Mouse (Mus musculus) neutrophil, adult 83 days (primary cell): ENCODE results near the gene Kif1c. TPM values are rescaled to one million over a fixed set of nuclear protein-coding genes. Genes with fewer than 3 reads are reported as not detected.

ENCODE experiments used
- total RNA-seq, 2 experiments: library from RNA; stranded (reverse); gene quantifications; one replicate each; pipeline ENCODE4 v1.2.4; 2023

Gene Kif1c
- 10 to 100 TPM; 25.3 to 29.9 TPM for total RNA-seq

DNA sequence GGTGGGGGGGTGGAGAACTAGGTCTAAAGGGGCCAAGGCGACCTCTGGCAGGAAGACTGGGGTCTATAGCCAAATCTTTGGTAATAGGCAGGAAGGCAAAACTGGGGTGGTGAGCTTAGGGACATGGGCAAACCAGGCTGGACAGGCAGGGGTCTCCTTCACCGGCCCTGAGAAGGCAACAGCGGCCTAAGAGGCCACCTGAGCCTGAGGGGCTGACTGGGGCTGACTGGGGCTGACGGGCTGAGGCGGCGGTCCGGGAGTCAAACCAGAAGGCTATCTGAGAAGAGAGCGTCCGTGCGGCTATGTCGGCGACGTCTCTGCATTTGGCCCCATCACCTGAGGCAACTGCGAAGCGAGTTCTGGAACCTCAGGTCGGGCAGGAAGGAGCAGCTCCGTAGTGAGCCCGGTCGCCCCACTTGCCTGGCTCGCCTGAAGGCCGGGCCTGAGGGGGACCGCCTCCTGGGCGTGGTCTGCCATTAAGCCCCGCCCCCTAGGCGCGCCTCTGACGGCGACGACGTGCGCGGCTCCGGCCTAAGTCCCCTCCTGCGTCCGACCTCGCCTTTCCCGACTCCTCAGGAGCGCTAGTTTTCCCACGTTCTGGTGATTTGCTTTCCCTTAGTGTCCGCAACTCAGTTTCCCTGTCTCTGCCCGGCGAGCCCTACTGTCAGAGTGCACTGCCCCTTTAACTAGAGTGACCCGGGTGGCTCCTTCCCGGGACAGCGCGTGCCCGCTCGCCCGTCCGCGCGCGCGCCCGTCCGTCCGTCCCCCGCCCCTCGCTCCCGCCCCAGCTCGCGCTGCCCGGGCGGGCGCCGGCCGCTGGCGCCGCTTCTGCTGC, at the start of gene Kif1c, which contains the start of gene Inca1:
Gene Kif1c (plus strand): TSS at position 827 of the 835 bp plus-strand sequence.
Gene Inca1 (minus strand): TSS at position 434 of the 835 bp plus-strand sequence.

GRCm38 (mm10) chr11:70654198-70654922, 46.0 kb upstream of the Kif1c start, which contains the start of gene Pfn1:
Gene Pfn1, minus strand, starts transcription at chr11:70654644.

GRCm38 (mm10) chr11:70656964-70657363, 43.4 kb upstream of the Kif1c start, which contains the start of gene Eno3:
Gene Eno3, plus strand, starts transcription at chr11:70657202.

DNA sequence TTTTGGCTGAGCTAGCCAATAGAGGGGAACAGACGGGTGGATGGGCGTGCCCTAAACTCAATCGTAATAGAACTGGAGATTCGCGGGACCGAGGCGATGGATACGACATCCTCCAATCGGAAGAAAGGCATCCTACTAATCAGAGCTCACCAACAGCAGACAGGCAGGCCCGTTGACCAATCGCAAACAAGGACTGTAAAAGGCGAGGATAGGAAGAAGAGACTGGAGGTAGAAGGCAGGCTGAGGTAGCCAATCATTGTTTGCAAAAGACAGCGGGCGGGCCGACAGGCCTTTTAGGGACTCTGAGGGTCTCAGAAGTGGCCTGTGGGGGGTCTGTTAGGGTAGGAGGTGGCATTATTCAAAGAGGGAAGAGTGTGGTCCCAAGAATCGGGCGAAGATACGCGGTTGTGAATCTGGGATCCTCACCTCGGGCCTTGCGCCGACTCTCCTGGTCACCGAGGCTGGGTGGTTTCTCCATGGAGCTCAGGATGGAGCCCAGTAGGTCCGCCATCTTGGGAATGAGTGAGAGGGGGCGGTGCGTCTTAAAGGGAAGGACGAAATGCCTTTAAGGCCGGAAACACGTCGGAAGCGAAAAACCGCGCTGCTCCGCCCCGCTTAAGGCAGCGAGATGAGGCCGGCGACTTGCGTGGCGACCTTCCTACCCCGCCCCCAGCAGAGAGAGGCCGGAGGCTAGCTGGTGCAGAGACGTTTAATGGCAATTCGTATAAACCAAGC, 31.4 kb upstream of the Kif1c start, which contains the start of gene Spag7:
Gene Spag7 (minus strand): TSS at position 646 of the 735 bp plus-strand sequence.

GRCm38 (mm10) chr11:70687601-70688199, 12.6 kb upstream of the Kif1c start, which contains the start of gene Camta2:
Gene Camta2, minus strand, starts transcription at chr11:70688105.

GRCm38 (mm10) chr11:70763936-70764808, 63.8 kb downstream of the Kif1c start, which contains the start of gene Zfp3:
Gene Zfp3, plus strand, starts transcription at chr11:70764209.

Other genes with a start within 250 kb of the Kif1c start
- gene Med11, start 248.6 kb upstream of the Kif1c start, total RNA-seq: 10 to 100 TPM; 22.7 to 25.7 TPM
- gene Zmynd15, start 241.1 kb upstream of the Kif1c start, total RNA-seq: under 1 TPM in 1 of 2 experiments, not detected in 1; 0.57 TPM
- gene Cxcl16, start 240.6 kb upstream of the Kif1c start, total RNA-seq: 1 to 10 TPM; 1.8 to 2.3 TPM
- not detected for gene Tm4sf5, start 195.3 kb upstream of the Kif1c start, total RNA-seq
- gene Vmo1, start 185.9 kb upstream of the Kif1c start, total RNA-seq: not detected
- not detected for gene Gltpd2, start 181.4 kb upstream of the Kif1c start, total RNA-seq
- 10 to 100 TPM; 93.7 to 98.2 TPM for gene Psmb6, start 175.2 kb upstream of the Kif1c start, total RNA-seq
- gene Gm40193, start 167.6 kb upstream of the Kif1c start, total RNA-seq: not detected
- 1 to 10 TPM; 2.8 to 3.8 TPM for gene Pld2, start 160.5 kb upstream of the Kif1c start, total RNA-seq
- 10 to 100 TPM; 30.4 to 35.9 TPM for gene Mink1, start 137.7 kb upstream of the Kif1c start, total RNA-seq
- not detected for gene 4930544D05Rik, start 84.7 kb upstream of the Kif1c start, total RNA-seq
- not detected for gene Chrne, start 81.3 kb upstream of the Kif1c start, total RNA-seq
- under 1 TPM; 0.44 to 0.92 TPM for gene Gp1ba, start 61.4 kb upstream of the Kif1c start, total RNA-seq
- gene Rnf167, start 53.3 kb upstream of the Kif1c start, total RNA-seq: 100 to 1,000 TPM; 143 to 145 TPM
- gene Slc25a11, start 53.1 kb upstream of the Kif1c start, total RNA-seq: 10 to 100 TPM; 88.4 to 89.0 TPM
- 1,000 to 10,000 TPM; 1,955 to 2,001 TPM for gene Pfn1, start 45.9 kb upstream of the Kif1c start, total RNA-seq
- gene Eno3, start 43.3 kb upstream of the Kif1c start, total RNA-seq: 10 to 100 TPM in 1 of 2 experiments, 1 to 10 TPM in 1; 6.5 to 12.5 TPM
- 10 to 100 TPM; 34.4 to 37.7 TPM for gene Spag7, start 31.1 kb upstream of the Kif1c start, total RNA-seq
- 10 to 100 TPM; 62.9 to 65.1 TPM for gene Camta2, start 12.4 kb upstream of the Kif1c start, total RNA-seq
- gene Inca1, start 393 bp upstream of the Kif1c start, total RNA-seq: not detected
- under 1 TPM; 0.51 to 0.70 TPM for gene Zfp3, start 63.7 kb downstream of the Kif1c start, total RNA-seq
- 1 to 10 TPM; 1.0 to 1.2 TPM for gene Scimp, start 112.0 kb downstream of the Kif1c start, total RNA-seq
- gene Rabep1, start 144.2 kb downstream of the Kif1c start, total RNA-seq: 10 to 100 TPM; 13.5 to 14.3 TPM